ENCODE assay signal across 16 mouse cellular contexts in the genomic region with DNA sequence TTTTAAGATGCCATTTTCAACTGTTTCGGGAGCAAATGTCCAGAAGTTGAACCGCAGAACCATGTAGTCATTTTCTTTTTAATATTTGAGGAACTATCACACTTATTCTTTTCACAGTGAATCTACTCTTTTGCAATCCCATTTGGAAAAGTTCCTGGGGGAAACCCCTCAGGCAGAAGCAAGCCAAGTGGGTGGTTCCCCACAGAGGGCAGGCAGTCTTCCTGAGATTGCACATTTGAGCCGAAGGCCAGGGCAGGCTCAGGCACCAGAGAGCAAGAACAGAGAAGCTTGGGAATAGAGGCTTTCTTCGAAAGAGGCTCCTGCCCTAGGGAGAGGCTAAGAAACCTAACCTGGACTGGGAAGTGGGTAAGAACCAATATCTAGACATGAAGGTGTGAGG. TPM values are rescaled to one million over a fixed set of nuclear protein-coding genes. Genes with fewer than 3 reads are reported as not detected.
DNase-seq lines count a peak whose midpoint lies in the region; ATAC-seq lines count a peak whose summit lies in the region.
"Had no signal": no experiment of that assay in that cellular context is flagged by ENCODE, and none has a peak within 500 bp of the region (broad histone marks: within the 10 kb centered on the region; RNA-seq: fewer than 3 reads in every experiment).

No protein-coding gene starts in this region.

- H3K9me3 ChIP-seq in kidney, embryonic 16.5 days (ENCODE audit: low read length) = 0 out of 2 replicates have a peak, but pooled peaks cover 3% of the 10 kb centered on the region
- no peaks in the 10 kb centered on the region for H3K9me3 ChIP-seq in midbrain, embryonic 16.5 days (replicated peaks; ENCODE audit: control insufficient read depth, low read length, poor library complexity, severe bottlenecking)
- H3K9me3 ChIP-seq: forebrain, embryonic 12.5 days; heart, embryonic 13.5 days; hindbrain, embryonic 12.5 days had no signal

- WGBS in kidney, embryonic 16.5 days = 69% methylated on average over 4 of the region's 4 CpGs
- 87% methylated on average over 4 of the region's 4 CpGs for WGBS in midbrain, embryonic 16.5 days

- ATAC-seq in kidney, embryonic 16.5 days (ENCODE audit: low FRiP score, low TSS enrichment) = no peak
- ATAC-seq in midbrain, embryonic 16.5 days = no peak

- H3K27ac ChIP-seq in kidney, embryonic 16.5 days (ENCODE audit: low read length) = peak overlapping the region; percentile 2; the same call in 1 of the 2 replicates
- no peak overlapping the region for H3K27ac ChIP-seq in midbrain, embryonic 16.5 days (ENCODE audit: low read length)
- H3K27ac ChIP-seq: forebrain, embryonic 12.5 days; heart, embryonic 13.5 days; hindbrain, embryonic 12.5 days; kidney, postnatal 0 days; neural tube, embryonic 13.5 days had no signal

- no peak overlapping the region for H3K9ac ChIP-seq in kidney, embryonic 16.5 days (replicated peaks; ENCODE audit: low read length)
- H3K9ac ChIP-seq in midbrain, embryonic 16.5 days (ENCODE audit: low read depth, low read length) = no peak overlapping the region
- H3K9ac ChIP-seq: forebrain, embryonic 12.5 days; heart, embryonic 13.5 days; hindbrain, embryonic 12.5 days; neural tube, embryonic 13.5 days had no signal

- peaks cover 29% of the 10 kb centered on the region for H3K4me1 ChIP-seq in kidney, embryonic 16.5 days (ENCODE audit: insufficient read depth, low read length)
- no peaks in the 10 kb centered on the region for H3K4me1 ChIP-seq in midbrain, embryonic 16.5 days (ENCODE audit: control insufficient read depth, insufficient read depth, low read length)

- no peak overlapping the region for H3K4me3 ChIP-seq in kidney, embryonic 16.5 days (ENCODE audit: low read length)
- no peak overlapping the region for H3K4me3 ChIP-seq in midbrain, embryonic 16.5 days (ENCODE audit: low read depth, low read length)
- H3K4me3 ChIP-seq: forebrain, embryonic 12.5 days; heart, embryonic 13.5 days; hindbrain, embryonic 12.5 days; neural tube, embryonic 13.5 days had no signal

- DNase-seq in adrenal gland, adult 2 months = peak; percentile 28
- no peak for DNase-seq in adrenal gland, adult 18-20 months (ENCODE audit: low spot score in 2 of 2)
- no peak for DNase-seq in kidney, postnatal 25 days
- peak; percentile 31 for DNase-seq in lung, postnatal 14 days
- no peak for DNase-seq in embryo, embryonic 10 days (ENCODE audit: low spot score)
- no peak for DNase-seq in thymus, postnatal 14 days
- DNase-seq: cerebellum, adult 2 months; liver; right cerebral cortex, postnatal 25 days had no signal

- peaks cover 7% of the 10 kb centered on the region; the same call in 1 of the 2 replicates for H3K36me3 ChIP-seq in kidney, embryonic 16.5 days (ENCODE audit: insufficient read depth, low read length)
- no peaks in the 10 kb centered on the region for H3K36me3 ChIP-seq in midbrain, embryonic 16.5 days (ENCODE audit: control insufficient read depth, insufficient read depth, low read length)
- H3K36me3 ChIP-seq: forebrain, embryonic 12.5 days; hindbrain, embryonic 12.5 days; neural tube, embryonic 13.5 days had no signal

- H3K4me2 ChIP-seq in kidney, embryonic 16.5 days (replicated peaks; ENCODE audit: low read depth, low read length) = no peak overlapping the region
- H3K4me2 ChIP-seq in midbrain, embryonic 16.5 days (ENCODE audit: low read length) = no peak overlapping the region
- H3K4me2 ChIP-seq: forebrain, embryonic 12.5 days; heart, embryonic 13.5 days; hindbrain, embryonic 12.5 days; neural tube, embryonic 13.5 days had no signal

- no peaks in the 10 kb centered on the region for H3K27me3 ChIP-seq in kidney, embryonic 16.5 days (ENCODE audit: insufficient read depth, low read length)
- no peaks in the 10 kb centered on the region for H3K27me3 ChIP-seq in midbrain, embryonic 16.5 days (ENCODE audit: control insufficient read depth, insufficient read depth, low read depth, low read length)
- H3K27me3 ChIP-seq: forebrain, embryonic 12.5 days; heart, embryonic 13.5 days; hindbrain, embryonic 12.5 days; neural tube, embryonic 13.5 days had no signal

RNA-seq across cellular contexts. Expression of gene Susd1, which starts 19.2 kb away (rescaled TPM):
- total RNA-seq in adrenal gland, adult 2 months (2021) = 1 to 10 TPM; 2.8 to 3.4 TPM
- polyA plus RNA-seq in adrenal gland, adult 2 months (2012; rRNA removed) = 0.96 and 1.7 TPM in 2 replicates
- total RNA-seq in adrenal gland, adult 18-20 months (2021) = 1 to 10 TPM; 3.8 to 4.7 TPM
- polyA plus RNA-seq in kidney, embryonic 16.5 days (2015; fragmentation: Nextera tagmentation; extraction: Ambion mirVana) = 9.1 and 11.5 TPM in 2 replicates
- polyA plus RNA-seq in midbrain, embryonic 16.5 days (2015; fragmentation: Nextera tagmentation; extraction: Ambion mirVana) = 1.4 and 2.2 TPM in 2 replicates

Comparison
In these comparisons a context has a peak if more than half of its experiments do, and no peak if none do; other contexts are left out.
1. DNase-seq: peak in adrenal gland, adult 2 months (single experiment) and lung, postnatal 14 days (single experiment); none in adrenal gland, adult 18-20 months (0 of 2), kidney, postnatal 25 days (0 of 2), embryo, embryonic 10 days (single experiment) and thymus, postnatal 14 days (single experiment).